Mouse (Mus musculus) cerebellum, adult 2 months (tissue): ENCODE results near the gene Zbtb1. TPM values are rescaled to one million over a fixed set of nuclear protein-coding genes. Genes with fewer than 3 reads are reported as not detected.
A peak's percentile ranks its signal among the peaks of the same experiment; 100 is the strongest.

Experiments used
- DNase-seq, 2 experiments: peaks; one replicate each; pipeline ENCODE4 v3.0.0; 2021
- H3K27ac ChIP-seq: fragments of 200-500 bp; 2 replicates; pipeline ENCODE4 v1.5.1; 2012; ENCODE audit warnings: low read length, control low read depth, inconsistent platforms; ENCODE audit not compliant: insufficient read depth
- H3K27me3 ChIP-seq: fragments of 200-500 bp; 2 replicates; pipeline ENCODE4 v1.6.1; 2012; ENCODE audit warnings: inconsistent platforms, mild to moderate bottlenecking, low read length, moderate library complexity; ENCODE audit not compliant: control insufficient read depth, insufficient read depth
- H3K4me1 ChIP-seq: fragments of 200-500 bp; 2 replicates; pipeline ENCODE4 v1.6.1; 2011; ENCODE audit warnings: low read length; ENCODE audit not compliant: control insufficient read depth, insufficient read depth
- H3K4me3 ChIP-seq: fragments of 200-500 bp; replicated peaks from 2 replicates; pipeline ENCODE3; 2011; ENCODE audit warnings: mild to moderate bottlenecking, low read depth, low read length, control low read depth; ENCODE audit not compliant: insufficient read depth
- CTCF ChIP-seq: fragments of 200-500 bp; IDR thresholded peaks from 2 replicates; pipeline ENCODE4 v1.5.1; 2011; ENCODE audit warnings: low read depth, mild to moderate bottlenecking, control low read depth, low read length, moderate library complexity, borderline replicate concordance; ENCODE audit not compliant: insufficient read depth
- POLR2A ChIP-seq: fragments of 200-500 bp; IDR thresholded peaks from 2 replicates; pipeline ENCODE4 v1.6.1; 2011; ENCODE audit warnings: low read length, control low read depth, borderline replicate concordance; ENCODE audit not compliant: insufficient read depth
- WGBS: fragments of 180-500 bp; shearing (Covaris S2); methylation state at CpG from one replicate; pipeline ENCODE4 v1.1.7; 2018; 5-methylcytosine and 5-hydroxymethylcytosine counted together
- polyA plus RNA-seq: library from polyadenylated mRNA; depleted of rRNA; stranded (reverse); fragments of >200 nt; gene quantifications from 2 replicates; pipeline ENCODE4 v1.2.3, GENCODE M21; 2012

Zbtb1 gene
- polyA plus RNA-seq, 1 experiment: 3.3 TPM

GRCm38 (mm10) chr12:76372046-76372445 is 2.0 kb downstream of the Zbtb1 start:
- H3K4me3 ChIP-seq: no peak overlapping the region
- H3K27ac ChIP-seq: no peak overlapping the region
- WGBS: 69% methylated on average over 7 of the region's 7 CpGs
- H3K27me3 ChIP-seq: no peaks in the 10 kb centered on the region
- TF ChIP-seq CTCF: no peak
- no peak for TF ChIP-seq POLR2A
- no peak for DNase-seq
- no peaks in the 10 kb centered on the region; the same call in 1 of the 2 replicates for H3K4me1 ChIP-seq

GRCm38 (mm10) chr12:76372881-76373818 is 3.1 kb downstream of the Zbtb1 start:
- DNase-seq: no peak
- no peak overlapping the region for H3K4me3 ChIP-seq
- no peaks in the 10 kb centered on the region for H3K27me3 ChIP-seq
- no peak overlapping the region for H3K27ac ChIP-seq
- no peak for TF ChIP-seq POLR2A
- no peak for TF ChIP-seq CTCF
- 88% methylated on average over 5 of the region's 7 CpGs for WGBS
- no peaks in the 10 kb centered on the region; the same call in 1 of the 2 replicates for H3K4me1 ChIP-seq

GRCm38 (mm10) chr12:76373991-76374390 is 3.9 kb downstream of the Zbtb1 start:
- no peak overlapping the region for H3K27ac ChIP-seq
- TF ChIP-seq CTCF (no peak), POLR2A (no peak)
- WGBS: 72% methylated on average over 6 of the region's 6 CpGs
- no peaks in the 10 kb centered on the region for H3K4me1 ChIP-seq
- H3K27me3 ChIP-seq: no peaks in the 10 kb centered on the region
- H3K4me3 ChIP-seq: no peak overlapping the region
- no peak for DNase-seq

DNA sequence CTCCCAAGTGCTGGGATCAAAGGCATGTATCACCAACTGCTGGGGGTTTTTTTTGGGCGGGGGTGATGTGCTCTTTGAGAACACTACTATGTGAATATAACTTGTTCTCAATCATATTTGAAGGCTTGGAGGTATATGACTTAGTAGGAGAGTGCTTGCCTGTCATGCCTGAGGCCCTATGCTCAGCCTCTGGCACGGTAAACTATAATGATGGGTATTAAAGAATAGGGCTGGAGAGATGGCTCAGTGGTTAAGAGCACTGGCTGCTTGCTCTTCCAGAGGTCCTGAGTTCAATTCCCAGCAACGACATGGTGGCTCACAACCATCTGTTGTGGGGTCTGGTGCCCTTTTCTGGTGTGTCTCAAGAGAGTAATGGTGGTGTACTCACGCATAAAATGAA is 4.8 kb downstream of the Zbtb1 start:
- Histone ChIP-seq H3K27ac (no peak overlapping the region), H3K4me1 (no peaks in the 10 kb centered on the region), H3K4me3 (no peak overlapping the region), H3K27me3 (no peaks in the 10 kb centered on the region)
- WGBS: 66% methylated on average over 4 of the region's 4 CpGs
- no peak for TF ChIP-seq POLR2A
- TF ChIP-seq CTCF: no peak
- no peak for DNase-seq

DNA sequence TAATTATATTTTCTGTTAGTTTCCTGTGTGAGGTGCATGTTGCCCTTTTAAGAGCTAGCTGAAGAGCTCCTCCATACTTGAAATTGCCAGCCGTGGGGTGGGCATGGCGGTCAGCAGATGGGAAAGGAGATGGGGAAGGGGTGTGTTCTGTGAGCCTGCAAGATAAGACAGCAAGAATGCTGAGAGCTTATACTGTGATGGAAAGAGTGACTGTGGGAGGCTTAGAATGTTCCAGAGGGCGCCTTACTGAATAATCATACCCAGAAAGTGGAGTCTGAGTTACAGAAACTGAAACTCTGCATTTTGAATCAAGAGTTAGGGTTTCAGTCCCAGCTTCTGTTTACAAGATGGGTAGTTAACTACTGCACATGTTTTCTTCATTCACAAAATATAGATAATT is 5.4 kb downstream of the Zbtb1 start:
- DNase-seq: no peak
- WGBS: 88% methylated on average over 3 of the region's 3 CpGs
- H3K27ac ChIP-seq: no peak overlapping the region
- no peaks in the 10 kb centered on the region for H3K4me1 ChIP-seq
- no peak for TF ChIP-seq CTCF
- H3K4me3 ChIP-seq: no peak overlapping the region
- H3K27me3 ChIP-seq: no peaks in the 10 kb centered on the region

DNA sequence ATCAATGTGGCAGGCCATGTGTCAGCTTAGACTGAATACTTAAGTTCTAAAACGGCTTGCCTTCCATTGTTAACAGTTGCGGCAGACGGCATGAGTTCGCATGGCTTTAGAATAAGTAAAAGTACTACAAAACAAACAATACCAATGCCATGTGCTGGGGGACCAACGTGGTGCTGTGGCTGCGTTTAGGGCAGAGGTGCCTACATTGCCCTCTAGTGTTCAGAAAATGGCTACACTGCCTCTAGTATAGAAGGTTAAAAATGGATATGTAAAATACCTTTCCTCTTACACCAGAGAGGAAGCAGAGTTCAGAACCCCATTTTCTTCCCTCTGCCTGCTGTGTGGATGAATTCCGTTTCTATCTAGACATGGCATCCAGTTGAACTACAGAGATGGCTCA is 6.6 kb downstream of the Zbtb1 start:
- Histone ChIP-seq H3K27me3 (no peaks in the 10 kb centered on the region), H3K4me1 (no peaks in the 10 kb centered on the region), H3K27ac (no peak overlapping the region), H3K4me3 (no peak overlapping the region)
- DNase-seq: no peak
- TF ChIP-seq CTCF: peak; percentile 61; the same call in 1 of the 2 replicates
- TF ChIP-seq POLR2A: no peak
- 50% methylated on average over 7 of the region's 7 CpGs for WGBS

DNA sequence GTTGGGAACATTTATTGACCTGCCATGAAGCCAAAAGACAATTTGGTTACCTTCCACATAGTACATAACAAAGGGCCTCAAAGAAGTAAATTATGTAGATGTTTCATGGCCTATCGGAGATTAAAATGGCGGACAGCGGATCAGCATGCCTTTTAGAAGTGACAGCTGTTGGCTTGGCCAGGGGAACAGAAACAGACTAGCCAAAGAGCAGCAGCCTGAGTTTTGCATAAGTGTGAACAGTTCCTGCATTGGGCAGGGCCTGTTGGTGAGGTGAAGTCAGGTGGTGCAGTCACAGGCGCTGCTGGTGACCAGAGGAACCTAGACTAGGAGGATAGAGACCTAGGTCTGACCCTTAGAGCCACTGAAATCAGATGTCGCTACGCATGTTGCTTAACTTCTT is 7.0 kb downstream of the Zbtb1 start:
- Histone ChIP-seq H3K4me1 (no peaks in the 10 kb centered on the region), H3K4me3 (no peak overlapping the region), H3K27ac (no peak overlapping the region), H3K27me3 (no peaks in the 10 kb centered on the region)
- TF ChIP-seq CTCF: no peak
- TF ChIP-seq POLR2A: no peak
- no peak for DNase-seq
- WGBS: 76% methylated on average over 6 of the region's 6 CpGs

DNA sequence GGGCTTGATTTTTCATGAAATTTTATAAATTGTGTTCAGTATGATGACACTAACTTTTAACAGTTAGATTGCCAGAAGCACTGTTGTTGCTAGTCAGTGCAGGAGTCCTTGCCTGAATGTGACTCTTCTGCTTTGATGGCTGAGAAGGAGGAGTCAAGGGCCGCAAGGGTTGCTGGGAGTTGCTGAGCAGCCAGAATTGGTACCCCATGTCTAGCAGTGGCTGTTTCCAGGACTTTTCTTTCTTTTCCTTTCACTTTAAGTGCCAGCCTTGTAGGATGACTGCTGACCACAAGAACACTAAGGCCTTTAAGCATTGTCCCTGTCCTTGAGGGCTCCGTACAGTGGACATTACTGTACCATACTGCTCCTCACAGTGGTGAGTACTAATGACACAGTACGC is 7.7 kb downstream of the Zbtb1 start:
- H3K4me3 ChIP-seq: no peak overlapping the region
- no peaks in the 10 kb centered on the region for H3K4me1 ChIP-seq
- H3K27me3 ChIP-seq: no peaks in the 10 kb centered on the region
- TF ChIP-seq CTCF (no peak), POLR2A (no peak)
- H3K27ac ChIP-seq: no peak overlapping the region
- 81% methylated on average over 3 of the region's 3 CpGs for WGBS
- DNase-seq: no peak
